Mouse (Mus musculus): ENCODE results near the gene Taf9. TPM values are rescaled to one million over a fixed set of nuclear protein-coding genes. Genes with fewer than 3 reads are reported as not detected.

Gene Taf9
- 18.4 and 18.9 TPM in 2 replicates for polyA plus RNA-seq (2015; fragmentation: Nextera tagmentation; extraction: Ambion mirVana)

- Histone ChIP-seq H3K36me3 (peaks cover 20% of the 10 kb centered on the region), H3K4me3 (peak within 1 kb of the TSS; percentile 96), H3K4me2 (replicated peaks) (peak within 1 kb of the TSS; percentile 93), H3K4me1 (peaks cover 8% of the 10 kb centered on the region), H3K27me3 (no peaks in the 10 kb centered on the region), H3K9me3 (no peaks in the 10 kb centered on the region), H3K27ac (peak within 1 kb of the TSS; percentile 86), H3K9ac (peak within 1 kb of the TSS; percentile 91)
- under 1% methylated on average over 54 of the region's 63 CpGs for WGBS
- ATAC-seq (ENCODE audit: low FRiP score, low read depth): no peak
These were observed at the start of gene Taf9 for GRCm38 (mm10) chr13:100651439-100652186. Gene Taf9, plus strand, starts transcription at chr13:100651579.

DNA sequence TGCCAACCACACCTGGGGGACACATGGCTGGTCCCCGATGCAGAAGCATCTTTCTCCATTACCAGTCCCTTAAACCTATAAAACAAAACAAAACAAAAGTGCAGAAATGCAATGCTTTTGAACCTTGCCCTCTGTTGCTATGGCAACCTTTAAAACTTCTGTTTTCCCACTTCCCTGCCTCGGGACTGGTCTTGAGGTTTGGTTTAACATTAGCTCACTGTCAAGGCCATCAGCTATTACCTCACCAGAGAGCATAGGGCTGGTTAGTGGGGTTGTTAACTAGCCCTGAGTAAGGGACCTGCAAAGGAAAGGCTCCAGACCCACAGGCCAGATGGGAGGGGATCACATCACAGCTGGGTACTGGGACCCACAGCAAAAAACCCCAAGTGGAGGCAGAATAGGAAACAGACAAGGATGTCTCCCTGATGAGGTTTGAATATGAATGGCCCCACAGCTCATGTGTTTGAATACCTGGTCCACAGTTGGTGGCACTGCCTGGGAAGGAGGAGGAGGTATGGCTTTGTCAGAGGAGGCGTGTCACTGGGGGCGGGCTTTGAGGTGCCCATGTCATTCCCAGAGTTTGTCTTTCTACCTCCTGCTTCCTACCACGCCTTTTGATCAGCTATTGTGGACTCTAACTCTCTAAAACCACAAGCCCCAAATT is 49.0 kb upstream of the Taf9 start:
- Histone ChIP-seq H3K4me2 (replicated peaks) (no peak overlapping the region), H3K36me3 (no peaks in the 10 kb centered on the region), H3K9ac (no peak overlapping the region), H3K27ac (no peak overlapping the region), H3K9me3 (no peaks in the 10 kb centered on the region), H3K4me3 (no peak overlapping the region), H3K27me3 (no peaks in the 10 kb centered on the region), H3K4me1 (no peaks in the 10 kb centered on the region)
- no peak for ATAC-seq (ENCODE audit: low FRiP score, low read depth)
- 73% methylated on average over 5 of the region's 5 CpGs for WGBS

- H3K36me3 ChIP-seq: no peaks in the 10 kb centered on the region
- H3K27me3 ChIP-seq: no peaks in the 10 kb centered on the region
- H3K4me3 ChIP-seq: no peak overlapping the region
- no peak for ATAC-seq (ENCODE audit: low FRiP score, low read depth)
- H3K4me1 ChIP-seq: no peaks in the 10 kb centered on the region
- no peak overlapping the region for H3K27ac ChIP-seq
- no peak overlapping the region for H3K9ac ChIP-seq
- WGBS: 90% methylated on average over 10 of the region's 10 CpGs
- peaks cover 6% of the 10 kb centered on the region; the same call in 1 of the 2 replicates for H3K9me3 ChIP-seq
- H3K4me2 ChIP-seq (replicated peaks): no peak overlapping the region
These were observed 48.2 kb upstream of the Taf9 start for GRCm38 (mm10) chr13:100603031-100603737.

- ATAC-seq (ENCODE audit: low FRiP score, low read depth): no peak
- no peaks in the 10 kb centered on the region for H3K27me3 ChIP-seq
- H3K27ac ChIP-seq: no peak overlapping the region
- WGBS: 85% methylated on average over 11 of the region's 11 CpGs
- H3K9ac ChIP-seq: no peak overlapping the region
- H3K36me3 ChIP-seq: no peaks in the 10 kb centered on the region
- H3K9me3 ChIP-seq: peaks cover 6% of the 10 kb centered on the region; the same call in 1 of the 2 replicates
- no peak overlapping the region for H3K4me3 ChIP-seq
- no peak overlapping the region for H3K4me2 ChIP-seq (replicated peaks)
- H3K4me1 ChIP-seq: no peaks in the 10 kb centered on the region
These were observed 47.7 kb upstream of the Taf9 start for GRCm38 (mm10) chr13:100603738-100604095.

DNA sequence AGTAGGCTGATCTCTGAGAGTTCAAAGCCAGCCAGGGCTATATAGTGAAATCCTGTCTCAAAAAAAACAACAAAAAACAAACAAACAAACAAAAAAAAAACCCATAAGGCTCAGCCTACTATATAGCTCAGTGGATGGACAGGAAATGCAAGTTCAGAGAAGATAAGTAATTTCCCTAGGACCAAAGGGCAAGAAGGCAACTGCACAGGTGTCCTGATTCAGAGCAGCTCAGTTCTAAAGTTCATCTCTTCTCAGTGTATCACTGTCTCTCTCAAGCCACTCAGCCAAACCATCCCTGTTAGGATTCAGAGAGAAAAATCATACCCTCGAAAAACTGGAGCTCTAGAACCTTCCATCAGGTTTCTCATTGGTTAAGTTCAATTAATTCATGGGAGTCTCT is 45.5 kb upstream of the Taf9 start:
- no peak overlapping the region for H3K9ac ChIP-seq
- no peak overlapping the region for H3K4me2 ChIP-seq (replicated peaks)
- no peaks in the 10 kb centered on the region for H3K27me3 ChIP-seq
- no peak overlapping the region for H3K27ac ChIP-seq
- H3K9me3 ChIP-seq: peaks cover 6% of the 10 kb centered on the region; the same call in 1 of the 2 replicates
- WGBS: 66% methylated on average over 1 of the region's 1 CpGs
- H3K4me1 ChIP-seq: no peaks in the 10 kb centered on the region
- H3K4me3 ChIP-seq: no peak overlapping the region
- no peaks in the 10 kb centered on the region for H3K36me3 ChIP-seq
- ATAC-seq (ENCODE audit: low FRiP score, low read depth): no peak

- Histone ChIP-seq H3K4me3 (no peak overlapping the region), H3K9ac (no peak overlapping the region), H3K27me3 (no peaks in the 10 kb centered on the region), H3K36me3 (peaks cover 6% of the 10 kb centered on the region; the same call in 1 of the 2 replicates), H3K4me1 (no peaks in the 10 kb centered on the region), H3K9me3 (peaks cover 6% of the 10 kb centered on the region; the same call in 1 of the 2 replicates), H3K4me2 (replicated peaks) (no peak overlapping the region), H3K27ac (no peak overlapping the region)
- WGBS: 85% methylated on average over 8 of the region's 8 CpGs
- ATAC-seq (ENCODE audit: low FRiP score, low read depth): no peak
These were observed 43.6 kb upstream of the Taf9 start for GRCm38 (mm10) chr13:100607756-100608155.

DNA sequence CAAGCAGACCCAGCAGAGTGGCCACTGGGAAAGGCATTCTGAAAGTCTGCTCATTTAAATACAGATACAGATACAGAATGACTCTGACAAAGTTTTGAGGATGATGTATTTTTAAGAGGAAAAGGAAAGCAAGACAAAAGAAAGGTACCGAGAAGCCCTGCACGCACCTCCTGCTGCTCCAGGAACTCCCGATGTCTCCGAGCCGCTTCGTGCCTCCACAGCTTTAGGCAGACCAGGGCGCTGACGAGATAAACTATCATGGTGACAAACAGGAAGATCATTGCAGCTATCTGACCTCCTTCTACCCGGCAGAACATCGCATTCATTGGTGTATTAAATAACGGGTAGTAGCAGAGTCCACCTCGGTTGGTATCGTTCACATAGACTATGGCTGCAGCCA is 40.1 kb upstream of the Taf9 start:
- Histone ChIP-seq H3K4me1 (peaks cover 2% of the 10 kb centered on the region; the same call in 1 of the 2 replicates), H3K4me3 (no peak overlapping the region), H3K27ac (no peak overlapping the region), H3K9ac (no peak overlapping the region), H3K27me3 (peaks cover 8% of the 10 kb centered on the region), H3K4me2 (replicated peaks) (no peak overlapping the region), H3K36me3 (peaks cover 6% of the 10 kb centered on the region; the same call in 1 of the 2 replicates), H3K9me3 (peaks cover 6% of the 10 kb centered on the region; the same call in 1 of the 2 replicates)
- 93% methylated on average over 13 of the region's 13 CpGs for WGBS
- ATAC-seq (ENCODE audit: low FRiP score, low read depth): no peak

DNA sequence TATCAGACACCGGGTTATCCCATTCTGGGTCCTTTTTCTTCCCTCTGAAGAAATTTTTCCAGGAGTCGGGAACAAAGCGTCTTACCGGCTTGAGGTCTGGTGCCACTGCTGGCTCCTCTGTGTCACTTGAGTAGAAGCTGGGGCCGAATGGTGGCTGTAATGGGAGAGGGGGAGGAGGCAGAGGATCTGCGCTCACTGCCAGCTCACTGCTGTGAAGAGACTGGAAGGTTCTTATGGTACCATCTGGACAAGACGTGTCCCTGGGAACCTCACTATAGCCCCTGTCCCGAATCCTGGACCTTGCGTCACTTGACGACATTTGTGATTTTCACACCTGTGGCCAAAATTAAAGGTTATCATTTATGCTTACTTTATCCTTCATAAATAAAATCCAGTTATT is 39.1 kb upstream of the Taf9 start:
- no peak overlapping the region for H3K9ac ChIP-seq
- no peak overlapping the region for H3K27ac ChIP-seq
- no peak overlapping the region for H3K4me2 ChIP-seq (replicated peaks)
- peaks cover 6% of the 10 kb centered on the region; the same call in 1 of the 2 replicates for H3K9me3 ChIP-seq
- H3K36me3 ChIP-seq: peaks cover 6% of the 10 kb centered on the region
- 96% methylated on average over 10 of the region's 10 CpGs for WGBS
- peaks cover 9% of the 10 kb centered on the region for H3K4me1 ChIP-seq
- H3K27me3 ChIP-seq: peaks cover 17% of the 10 kb centered on the region
- no peak for ATAC-seq (ENCODE audit: low FRiP score, low read depth)
- no peak overlapping the region for H3K4me3 ChIP-seq

- peaks cover 23% of the 10 kb centered on the region for H3K27me3 ChIP-seq
- no peak overlapping the region for H3K4me2 ChIP-seq (replicated peaks)
- H3K36me3 ChIP-seq: peaks cover 12% of the 10 kb centered on the region
- no peak overlapping the region for H3K27ac ChIP-seq
- no peak for ATAC-seq (ENCODE audit: low FRiP score, low read depth)
- peaks cover under 1% of the 10 kb centered on the region; the same call in 1 of the 2 replicates for H3K9me3 ChIP-seq
- WGBS: 48% methylated on average over 2 of the region's 2 CpGs
- H3K4me1 ChIP-seq: peaks cover 9% of the 10 kb centered on the region
- H3K4me3 ChIP-seq: no peak overlapping the region
- H3K9ac ChIP-seq: no peak overlapping the region
These were observed 38.5 kb upstream of the Taf9 start for GRCm38 (mm10) chr13:100612903-100613302.

DNA sequence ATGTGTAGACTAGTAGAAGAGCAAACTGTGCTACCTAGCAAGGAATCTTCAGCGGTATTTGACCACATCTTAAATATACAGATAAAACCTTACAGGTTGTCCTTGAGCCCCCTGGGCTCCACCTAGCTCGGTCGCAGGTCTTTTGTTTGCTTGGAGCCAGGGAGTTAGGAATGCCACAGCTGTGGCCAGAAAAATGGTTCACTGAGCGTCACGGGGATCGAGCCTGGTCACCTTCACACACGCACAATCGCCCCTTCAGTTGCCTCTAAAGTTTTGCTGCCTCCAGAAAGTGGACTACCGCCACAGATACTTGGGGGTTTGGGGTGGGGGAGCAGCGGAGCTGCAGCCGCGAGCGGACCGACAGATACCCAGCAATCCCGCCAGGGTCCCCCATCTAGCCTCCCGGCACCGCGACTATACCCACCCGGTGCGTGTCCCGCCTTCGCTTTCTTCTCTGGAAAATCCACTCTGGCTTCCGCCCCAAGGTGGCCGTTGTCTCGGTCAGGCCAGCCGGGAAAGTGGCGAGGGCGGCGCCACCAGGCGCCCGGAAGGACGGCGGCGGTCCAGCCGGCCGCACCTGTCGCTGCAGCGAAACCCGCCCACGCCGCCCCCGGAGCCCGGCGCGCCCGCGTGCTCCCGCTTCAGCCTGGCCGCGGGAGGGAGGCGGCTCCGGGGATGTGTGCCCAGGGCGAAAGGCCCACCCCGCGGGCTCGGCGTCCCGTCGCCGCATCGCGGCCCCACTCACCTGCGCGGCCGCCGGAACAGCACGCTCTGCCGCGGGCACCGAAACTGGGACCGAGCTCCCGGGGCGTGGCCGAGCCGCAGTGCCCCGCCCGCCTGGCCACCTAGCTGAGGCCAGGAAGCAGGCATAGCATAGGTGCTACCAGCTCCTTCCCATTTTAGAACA is 34.9 kb upstream of the Taf9 start, which contains the start of gene Marveld2:
TSS of gene Marveld2 (minus strand) at position 791 of the 907 bp plus-strand sequence.
- H3K27ac ChIP-seq: no peak within 1 kb of the TSS
- 2% methylated on average over 59 of the region's 77 CpGs for WGBS

DNA sequence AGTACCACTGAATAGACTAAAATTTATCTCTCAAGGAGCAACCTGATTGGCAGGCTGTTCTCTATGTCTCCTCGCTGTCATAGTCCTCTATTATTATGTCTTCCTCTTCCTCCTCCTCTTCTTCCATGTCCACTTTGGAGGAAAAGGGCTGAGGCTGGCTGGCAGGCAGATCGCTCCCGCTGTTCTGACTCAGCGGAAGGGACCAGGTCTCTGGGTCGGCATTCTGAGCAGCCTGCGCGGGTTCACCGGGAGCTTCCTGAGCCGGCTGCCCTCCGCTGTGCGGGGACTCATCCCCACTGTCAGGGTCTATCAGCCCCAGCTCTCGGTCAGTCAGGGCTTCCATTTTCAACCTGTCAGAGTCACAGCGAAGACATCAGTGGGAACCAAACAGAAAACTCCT is 33.8 kb upstream of the Taf9 start:
- Histone ChIP-seq H3K27me3 (peaks cover 23% of the 10 kb centered on the region), H3K9me3 (no peaks in the 10 kb centered on the region), H3K36me3 (peaks cover 42% of the 10 kb centered on the region), H3K4me2 (replicated peaks) (no peak overlapping the region), H3K4me1 (peaks cover 9% of the 10 kb centered on the region), H3K4me3 (no peak overlapping the region), H3K9ac (no peak overlapping the region), H3K27ac (no peak overlapping the region)
- no peak for ATAC-seq (ENCODE audit: low FRiP score, low read depth)
- 82% methylated on average over 13 of the region's 13 CpGs for WGBS

More for the DNA sequence above, 34.9 kb upstream of the Taf9 start, which contains the start of gene Marveld2:
- Histone ChIP-seq H3K9ac (peak within 1 kb of the TSS; percentile 67), H3K36me3 (peaks cover 37% of the 10 kb centered on the region), H3K9me3 (no peaks in the 10 kb centered on the region), H3K4me1 (peaks cover 9% of the 10 kb centered on the region), H3K4me3 (peak within 1 kb of the TSS; percentile 59), H3K4me2 (replicated peaks) (peak within 1 kb of the TSS; percentile 93), H3K27me3 (peaks cover 23% of the 10 kb centered on the region)
- ATAC-seq (ENCODE audit: low FRiP score, low read depth): peak; percentile 52; the same call in 1 of the 2 replicates
